Mouse (Mus musculus) neural tube, embryonic 15.5 days (tissue): ENCODE results near the gene Entpd1. TPM values are rescaled to one million over a fixed set of nuclear protein-coding genes. Genes with fewer than 3 reads are reported as not detected.

Experiments used
- ATAC-seq: fragments of 200-750 bp; cut with Nextera tagmentation; 2 replicates; pipeline ENCODE4 v1.8.0; 2017; ENCODE audit warnings: mild to moderate bottlenecking, moderate TSS enrichment, moderate library complexity; ENCODE audit not compliant: low FRiP score
- H3K27ac ChIP-seq: fragments of 300-500 bp; sonication (generic); replicated peaks from 2 replicates; pipeline ENCODE4 v1.5.1; 2015; ENCODE audit warnings: mild to moderate bottlenecking, inconsistent platforms
- H3K27me3 ChIP-seq: fragments of 300-500 bp; sonication (generic); replicated peaks from 2 replicates; pipeline ENCODE4 v1.6.1; 2015; ENCODE audit warnings: inconsistent platforms
- H3K36me3 ChIP-seq: fragments of 300-500 bp; sonication (generic); 2 replicates; pipeline ENCODE4 v1.6.1; 2015; ENCODE audit warnings: inconsistent platforms
- H3K4me1 ChIP-seq: fragments of 300-500 bp; sonication (generic); 2 replicates; pipeline ENCODE4 v1.6.1; 2015; ENCODE audit warnings: inconsistent platforms
- H3K4me2 ChIP-seq: fragments of 300-500 bp; sonication (generic); 2 replicates; pipeline ENCODE4 v1.6.1; 2015; ENCODE audit warnings: inconsistent platforms, mild to moderate bottlenecking, moderate library complexity
- H3K4me3 ChIP-seq: fragments of 300-500 bp; sonication (generic); replicated peaks from 2 replicates; pipeline ENCODE4 v1.5.1; 2015; ENCODE audit warnings: mild to moderate bottlenecking, inconsistent platforms
- H3K9ac ChIP-seq: fragments of 300-500 bp; sonication (generic); replicated peaks from 2 replicates; pipeline ENCODE4 v1.6.1; 2015; ENCODE audit warnings: mild to moderate bottlenecking, inconsistent platforms
- H3K9me3 ChIP-seq: fragments of 300-500 bp; sonication (generic); replicated peaks from 2 replicates; pipeline ENCODE4 v1.6.1; 2016; ENCODE audit warnings: inconsistent platforms
- WGBS: fragments of 180-500 bp; shearing (Covaris S2); methylation state at CpG from one replicate; pipeline ENCODE4 v1.1.7; 2015; ENCODE audit warnings: mixed read lengths; 5-methylcytosine and 5-hydroxymethylcytosine counted together
- polyA plus RNA-seq: library from polyadenylated mRNA; unstranded; fragments of >200 nt; fragmentation: Nextera tagmentation; extraction: Ambion mirVana; gene quantifications from 2 replicates; pipeline ENCODE4 v1.2.1, GENCODE M21; 2015

Gene Entpd1
- polyA plus RNA-seq, 1 experiment from 2014 or later, result 7.0 TPM

DNA sequence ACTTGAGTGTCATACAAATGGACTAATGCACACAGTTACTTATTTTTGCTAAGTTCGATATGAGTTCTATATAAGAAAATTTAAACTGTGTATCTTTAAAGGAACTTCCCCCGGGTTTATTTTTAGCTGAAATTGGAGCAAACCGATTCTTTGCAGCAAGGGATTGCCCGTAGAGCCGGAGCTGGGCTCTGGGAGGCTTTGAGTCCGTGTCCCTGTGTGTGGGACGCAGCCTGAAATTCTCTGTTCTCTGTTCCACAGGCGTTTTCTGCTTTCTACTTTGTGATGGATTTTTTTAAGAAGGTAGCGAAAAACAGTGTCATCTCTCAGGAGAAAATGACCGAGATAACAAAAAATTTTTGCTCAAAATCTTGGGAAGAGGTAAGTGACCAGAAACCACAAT lies 121.2 kb downstream of the Entpd1 start:
- no peaks in the 10 kb centered on the region for H3K27me3 ChIP-seq
- no peaks in the 10 kb centered on the region for H3K36me3 ChIP-seq
- H3K27ac ChIP-seq, result no peak overlapping the region
- H3K4me3 ChIP-seq, result no peak overlapping the region
- no peak for ATAC-seq
- no peak overlapping the region for H3K9ac ChIP-seq
- no peaks in the 10 kb centered on the region for H3K9me3 ChIP-seq
- H3K4me2 ChIP-seq, result no peak overlapping the region
- WGBS, result 80% methylated on average over 10 of the region's 10 CpGs
- H3K4me1 ChIP-seq, result peaks cover 16% of the 10 kb centered on the region

- no peak overlapping the region for H3K9ac ChIP-seq
- H3K36me3 ChIP-seq, result no peaks in the 10 kb centered on the region
- no peak overlapping the region for H3K4me3 ChIP-seq
- H3K4me2 ChIP-seq, result no peak overlapping the region
- WGBS, result 34% methylated on average over 4 of the region's 4 CpGs
- H3K4me1 ChIP-seq, result peaks cover 16% of the 10 kb centered on the region
- H3K9me3 ChIP-seq, result no peaks in the 10 kb centered on the region
- no peak overlapping the region for H3K27ac ChIP-seq
- no peaks in the 10 kb centered on the region for H3K27me3 ChIP-seq
- ATAC-seq, result no peak
These were observed 121.7 kb downstream of the Entpd1 start for GRCm38 (mm10) chr19:40733849-40734248.

DNA sequence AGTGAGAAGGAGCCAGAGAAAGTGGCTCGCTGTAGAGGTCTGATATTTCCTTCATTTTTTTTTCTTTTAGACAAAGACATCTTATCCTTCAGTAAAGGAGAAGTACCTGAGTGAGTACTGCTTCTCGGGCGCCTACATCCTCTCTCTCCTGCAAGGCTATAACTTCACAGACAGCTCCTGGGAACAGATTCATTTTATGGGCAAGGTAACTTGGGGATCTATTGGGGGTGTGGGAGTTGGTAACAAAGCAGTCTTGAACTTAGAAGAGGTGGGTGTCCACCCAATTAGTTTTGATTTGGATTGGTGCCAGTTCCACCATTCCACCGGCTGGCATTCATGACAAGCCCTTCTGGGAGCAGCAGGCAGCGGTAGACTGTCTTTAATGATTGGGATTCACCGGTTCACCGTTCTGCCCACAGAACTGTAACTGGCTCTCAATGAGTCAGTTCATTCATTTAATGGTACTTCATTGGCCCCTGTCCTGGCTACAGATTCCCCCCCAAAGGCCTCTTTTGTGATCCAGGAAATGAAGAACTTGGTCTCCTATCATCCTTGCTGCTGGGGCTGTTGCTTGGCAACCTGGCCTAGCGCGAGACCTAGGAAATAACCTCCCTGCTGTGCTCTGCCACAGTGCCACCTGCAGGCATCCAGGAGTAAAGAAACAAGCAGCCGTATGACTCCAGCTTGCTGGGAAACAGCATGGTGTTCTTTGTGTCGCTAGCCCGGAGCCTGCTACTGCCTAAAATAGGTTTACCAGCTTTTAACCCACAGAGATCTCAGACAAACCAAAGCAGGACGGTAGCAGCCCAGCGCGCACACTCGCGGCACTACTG lies 124.7 kb downstream of the Entpd1 start:
- Histone ChIP-seq H3K4me3 (peak overlapping the region; percentile 9; the same call in 1 of the 2 replicates), H3K9ac (peak overlapping the region; percentile 42; the same call in 1 of the 2 replicates), H3K27ac (peak overlapping the region; percentile 81), H3K4me1 (peaks cover 16% of the 10 kb centered on the region), H3K4me2 (peak overlapping the region; percentile 48), H3K27me3 (no peaks in the 10 kb centered on the region), H3K9me3 (no peaks in the 10 kb centered on the region), H3K36me3 (no peaks in the 10 kb centered on the region)
- ATAC-seq, result peak; percentile 92
- 15% methylated on average over 17 of the region's 17 CpGs for WGBS

DNA sequence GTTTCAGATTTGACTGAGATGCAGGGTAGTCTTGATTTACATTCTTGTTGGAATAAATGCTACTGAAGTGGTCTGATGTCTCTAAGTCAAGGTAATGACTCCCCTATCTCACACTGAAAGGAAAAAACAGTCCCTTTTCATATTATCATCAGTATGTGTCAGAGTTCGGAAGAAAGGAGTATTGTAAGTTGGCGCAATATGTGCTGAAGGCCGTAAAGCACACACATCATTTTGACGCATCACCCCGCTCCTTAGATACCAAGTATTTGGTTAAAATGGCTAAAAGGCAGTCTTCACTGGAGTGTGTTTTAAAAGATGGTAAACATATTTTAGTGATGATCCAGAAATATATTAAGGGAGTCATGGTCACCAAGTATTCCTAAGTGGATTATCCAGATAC lies 125.4 kb downstream of the Entpd1 start:
- peak; percentile 21; the same call in 1 of the 2 replicates for ATAC-seq
- Histone ChIP-seq H3K9me3 (no peaks in the 10 kb centered on the region), H3K9ac (peak overlapping the region; percentile 42; the same call in 1 of the 2 replicates), H3K4me1 (peaks cover 16% of the 10 kb centered on the region), H3K27me3 (no peaks in the 10 kb centered on the region), H3K36me3 (no peaks in the 10 kb centered on the region), H3K4me3 (no peak overlapping the region), H3K27ac (peak overlapping the region; percentile 81), H3K4me2 (peak overlapping the region; percentile 48)
- 43% methylated on average over 5 of the region's 5 CpGs for WGBS

GRCm38 (mm10) chr19:40738683-40739324 lies 126.6 kb downstream of the Entpd1 start:
- WGBS, result 91% methylated on average over 13 of the region's 13 CpGs
- H3K9ac ChIP-seq, result no peak overlapping the region
- ATAC-seq, result no peak
- peaks cover 14% of the 10 kb centered on the region for H3K4me1 ChIP-seq
- no peak overlapping the region for H3K4me2 ChIP-seq
- H3K36me3 ChIP-seq, result no peaks in the 10 kb centered on the region
- H3K4me3 ChIP-seq, result no peak overlapping the region
- H3K9me3 ChIP-seq, result no peaks in the 10 kb centered on the region
- H3K27me3 ChIP-seq, result no peaks in the 10 kb centered on the region
- no peak overlapping the region for H3K27ac ChIP-seq

- H3K36me3 ChIP-seq, result no peaks in the 10 kb centered on the region
- no peak overlapping the region for H3K4me3 ChIP-seq
- H3K9ac ChIP-seq, result no peak overlapping the region
- no peaks in the 10 kb centered on the region for H3K27me3 ChIP-seq
- no peaks in the 10 kb centered on the region for H3K4me1 ChIP-seq
- no peak overlapping the region for H3K4me2 ChIP-seq
- H3K27ac ChIP-seq, result no peak overlapping the region
- H3K9me3 ChIP-seq, result no peaks in the 10 kb centered on the region
- no peak for ATAC-seq
- WGBS, result 57% methylated on average over 4 of the region's 4 CpGs
These were observed 134.4 kb downstream of the Entpd1 start for GRCm38 (mm10) chr19:40746603-40747002.

- no peaks in the 10 kb centered on the region for H3K36me3 ChIP-seq
- H3K9me3 ChIP-seq, result no peaks in the 10 kb centered on the region
- no peak within 1 kb of the TSS for H3K4me3 ChIP-seq
- no peaks in the 10 kb centered on the region for H3K27me3 ChIP-seq
- ATAC-seq, result no peak
- H3K4me2 ChIP-seq, result no peak within 1 kb of the TSS
- H3K27ac ChIP-seq, result no peak within 1 kb of the TSS
- 78% methylated on average over 16 of the region's 17 CpGs for WGBS
- no peak within 1 kb of the TSS for H3K9ac ChIP-seq
- H3K4me1 ChIP-seq, result no peaks in the 10 kb centered on the region
These were observed 136.4 kb downstream of the Entpd1 start, which contains the start of gene Cc2d2b for GRCm38 (mm10) chr19:40748559-40748958. Gene Cc2d2b (plus strand): TSS chr19:40748753.

GRCm38 (mm10) chr19:40754311-40754710 lies 142.1 kb downstream of the Entpd1 start:
- H3K4me1 ChIP-seq, result no peaks in the 10 kb centered on the region
- H3K36me3 ChIP-seq, result no peaks in the 10 kb centered on the region
- H3K4me3 ChIP-seq, result no peak overlapping the region
- H3K27me3 ChIP-seq, result no peaks in the 10 kb centered on the region
- no peaks in the 10 kb centered on the region for H3K9me3 ChIP-seq
- no peak overlapping the region for H3K9ac ChIP-seq
- H3K27ac ChIP-seq, result no peak overlapping the region
- no peak for ATAC-seq
- H3K4me2 ChIP-seq, result no peak overlapping the region
- WGBS, result 81% methylated on average over 2 of the region's 2 CpGs

DNA sequence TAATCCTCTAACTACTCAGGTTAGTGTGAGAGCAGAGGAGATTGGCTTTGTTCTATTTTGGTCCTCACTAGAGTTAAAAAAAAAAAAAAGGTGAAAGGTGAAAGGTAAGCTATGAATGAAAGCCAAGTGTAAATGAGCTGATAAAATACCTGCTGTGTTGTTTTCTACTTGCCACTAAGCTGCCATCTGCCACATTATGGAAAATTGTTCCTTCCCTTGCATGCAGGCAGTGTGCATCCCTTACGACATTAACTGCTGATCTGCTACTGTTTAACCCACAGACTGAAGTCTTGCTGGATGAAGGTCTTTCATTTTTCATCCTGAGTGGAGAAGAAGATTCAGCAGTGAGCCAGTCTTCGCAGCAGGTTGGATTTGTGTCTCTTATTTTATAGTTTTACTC lies 147.9 kb downstream of the Entpd1 start:
- H3K27ac ChIP-seq, result no peak overlapping the region
- no peak overlapping the region for H3K9ac ChIP-seq
- H3K27me3 ChIP-seq, result no peaks in the 10 kb centered on the region
- peaks cover 11% of the 10 kb centered on the region for H3K4me1 ChIP-seq
- WGBS, result 71% methylated on average over 2 of the region's 2 CpGs
- H3K4me2 ChIP-seq, result no peak overlapping the region
- no peak for ATAC-seq
- H3K36me3 ChIP-seq, result no peaks in the 10 kb centered on the region
- no peaks in the 10 kb centered on the region for H3K9me3 ChIP-seq
- H3K4me3 ChIP-seq, result no peak overlapping the region

DNA sequence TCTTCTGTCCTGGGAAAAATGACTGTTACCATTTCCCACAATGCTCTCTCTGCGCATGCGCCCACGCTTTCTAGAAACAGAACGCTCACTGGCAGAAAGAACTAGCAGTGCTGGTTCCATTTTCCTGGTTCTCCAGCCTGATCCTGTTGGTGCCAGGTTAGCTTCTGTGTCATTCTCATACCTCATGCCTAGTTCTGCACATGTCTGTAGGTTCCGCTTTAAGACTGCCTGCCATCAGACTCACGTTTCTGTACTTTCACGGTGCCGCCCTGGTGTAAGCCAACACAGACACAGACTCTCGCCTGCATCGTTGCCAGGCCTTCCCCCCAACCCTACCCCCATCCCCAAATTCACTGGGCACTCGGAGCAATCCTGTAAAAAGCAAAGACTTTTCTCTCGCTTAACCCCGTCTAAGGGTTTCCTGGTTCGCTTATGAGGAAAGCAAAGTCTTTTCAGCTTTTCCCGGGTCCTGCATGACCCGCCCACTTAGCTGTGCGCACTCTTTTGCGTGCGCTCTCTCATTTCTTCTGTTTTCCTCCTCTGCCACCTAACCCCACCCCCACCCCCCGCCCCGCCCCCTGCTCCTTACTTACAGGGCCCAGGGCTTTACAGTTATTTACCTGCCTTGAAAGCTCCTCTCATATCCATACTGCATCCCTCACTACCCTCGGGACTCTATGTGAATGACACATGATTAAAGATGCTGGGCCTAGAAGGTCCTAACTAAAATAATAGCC lies 150.0 kb downstream of the Entpd1 start:
- peak overlapping the region; percentile 23; the same call in 1 of the 2 replicates for H3K9ac ChIP-seq
- WGBS, result 42% methylated on average over 22 of the region's 22 CpGs
- ATAC-seq, result no peak
- no peaks in the 10 kb centered on the region for H3K36me3 ChIP-seq
- H3K4me2 ChIP-seq, result peak overlapping the region; percentile 55
- peak overlapping the region; percentile 28 for H3K4me3 ChIP-seq
- no peak overlapping the region for H3K27ac ChIP-seq
- no peaks in the 10 kb centered on the region for H3K9me3 ChIP-seq
- H3K27me3 ChIP-seq, result no peaks in the 10 kb centered on the region
- H3K4me1 ChIP-seq, result peaks cover 11% of the 10 kb centered on the region

DNA sequence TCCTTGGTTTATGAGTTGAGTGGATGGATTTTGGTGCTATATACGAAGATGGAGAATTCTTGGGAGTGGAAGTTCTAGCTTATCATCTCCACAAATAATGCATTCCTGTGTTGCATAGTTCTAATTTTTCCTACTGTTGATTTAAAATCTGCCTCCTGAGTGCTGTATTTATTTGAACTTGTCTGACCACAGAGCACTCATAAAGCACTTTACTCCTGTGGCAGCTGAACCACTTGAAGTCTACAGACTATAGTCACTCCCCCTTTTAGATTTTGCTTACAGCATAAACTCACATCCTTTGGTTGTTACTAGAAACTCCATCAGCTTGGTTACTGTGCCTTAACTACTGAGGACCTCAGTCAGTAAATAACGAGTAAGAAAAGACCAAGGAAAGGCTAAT lies 155.0 kb downstream of the Entpd1 start:
- H3K4me1 ChIP-seq, result peaks cover 7% of the 10 kb centered on the region; the same call in 1 of the 2 replicates
- ATAC-seq, result no peak
- 82% methylated on average over 2 of the region's 2 CpGs for WGBS
- no peak overlapping the region for H3K27ac ChIP-seq
- no peak overlapping the region for H3K4me3 ChIP-seq
- no peaks in the 10 kb centered on the region for H3K27me3 ChIP-seq
- H3K4me2 ChIP-seq, result no peak overlapping the region
- H3K9ac ChIP-seq, result no peak overlapping the region
- no peaks in the 10 kb centered on the region for H3K36me3 ChIP-seq
- no peaks in the 10 kb centered on the region for H3K9me3 ChIP-seq
